Mouse (Mus musculus): ENCODE measurements around the gene Pde12. TPM values are rescaled to one million over a fixed set of nuclear protein-coding genes. Genes with fewer than 3 reads are reported as not detected.
A peak's percentile ranks its signal among the peaks of the same experiment; 100 is the strongest.

Gene Pde12
- total and polyA plus RNA-seq, 2 experiments from 2014 or later = 4.9 to 9.4 TPM

- peak overlapping the region; percentile 25; the same call in 1 of the 2 replicates for H3K27ac ChIP-seq (ENCODE audit: low read depth)
- H3K4me1 ChIP-seq (ENCODE audit: control insufficient read depth, insufficient read depth) = peaks cover 31% of the 10 kb centered on the region
- ATAC-seq (ENCODE audit: insufficient read depth, low read depth) (no peak), DNase-seq (ENCODE audit: low spot score) (no peak)
- H3K36me3 ChIP-seq (replicated peaks; ENCODE audit: control insufficient read depth, insufficient read depth, low read length) = peaks cover 13% of the 10 kb centered on the region
- H3K9me3 ChIP-seq (replicated peaks; ENCODE audit: control insufficient read depth, low read length) = no peaks in the 10 kb centered on the region
- no peak overlapping the region for H3K9ac ChIP-seq (replicated peaks; ENCODE audit: low read depth, low read length)
- no peaks in the 10 kb centered on the region for H3K27me3 ChIP-seq (ENCODE audit: control insufficient read depth, insufficient read depth, low read length)
- TF ChIP-seq CTCF (IDR thresholded peaks at IDR 0.05; ENCODE audit: low read depth) (no peak), EP300 (IDR thresholded peaks at IDR 0.05; ENCODE audit: low read depth) (no peak)
- H3K4me3 ChIP-seq (ENCODE audit: low read depth, low read length) = no peak overlapping the region
- no peak overlapping the region for H3K4me2 ChIP-seq (ENCODE audit: low read depth, low read length)
- WGBS = 25% methylated on average over 3 of the region's 3 CpGs
Observed at GRCm38 (mm10) chr14:26643006-26643624, 26.6 kb downstream of the Pde12 start.

- H3K27ac ChIP-seq (ENCODE audit: low read depth) = peak overlapping the region; percentile 96; the same call in 1 of the 2 replicates
- H3K4me1 ChIP-seq (ENCODE audit: control insufficient read depth, insufficient read depth) = peaks cover 32% of the 10 kb centered on the region
- WGBS = 18% methylated on average over 2 of the region's 2 CpGs
- no peak for DNase-seq (ENCODE audit: low spot score)
- H3K9ac ChIP-seq (replicated peaks; ENCODE audit: low read depth, low read length) = peak overlapping the region; percentile 99
- H3K9me3 ChIP-seq (replicated peaks; ENCODE audit: control insufficient read depth, low read length) = no peaks in the 10 kb centered on the region
- peak overlapping the region; percentile 96 for H3K4me3 ChIP-seq (ENCODE audit: low read depth, low read length)
- H3K36me3 ChIP-seq (replicated peaks; ENCODE audit: control insufficient read depth, insufficient read depth, low read length) = no peaks in the 10 kb centered on the region
- H3K27me3 ChIP-seq (ENCODE audit: control insufficient read depth, insufficient read depth, low read length) = no peaks in the 10 kb centered on the region
- no peak for ATAC-seq (ENCODE audit: insufficient read depth, low read depth)
- TF ChIP-seq EP300 (IDR thresholded peaks at IDR 0.05; ENCODE audit: low read depth) (no peak), CTCF (IDR thresholded peaks at IDR 0.05; ENCODE audit: low read depth) (peak; percentile 41)
- peak overlapping the region; percentile 85 for H3K4me2 ChIP-seq (ENCODE audit: low read depth, low read length)
Observed at GRCm38 (mm10) chr14:26639961-26640360, 29.7 kb downstream of the Pde12 start.

GRCm38 (mm10) chr14:26639251-26639650 lies 30.4 kb downstream of the Pde12 start:
- DNase-seq (ENCODE audit: low spot score) = no peak
- 2% methylated on average over 11 of the region's 11 CpGs for WGBS
- TF ChIP-seq CTCF (IDR thresholded peaks at IDR 0.05; ENCODE audit: low read depth) (no peak), EP300 (IDR thresholded peaks at IDR 0.05; ENCODE audit: low read depth) (no peak)
- H3K27me3 ChIP-seq (ENCODE audit: control insufficient read depth, insufficient read depth, low read length) = no peaks in the 10 kb centered on the region
- no peaks in the 10 kb centered on the region for H3K36me3 ChIP-seq (replicated peaks; ENCODE audit: control insufficient read depth, insufficient read depth, low read length)
- peak overlapping the region; percentile 96 for H3K4me3 ChIP-seq (ENCODE audit: low read depth, low read length)
- peak overlapping the region; percentile 96 for H3K27ac ChIP-seq (ENCODE audit: low read depth)
- peak overlapping the region; percentile 99 for H3K9ac ChIP-seq (replicated peaks; ENCODE audit: low read depth, low read length)
- H3K4me2 ChIP-seq (ENCODE audit: low read depth, low read length) = peak overlapping the region; percentile 85
- no peak for ATAC-seq (ENCODE audit: insufficient read depth, low read depth)
- peaks cover 30% of the 10 kb centered on the region for H3K4me1 ChIP-seq (ENCODE audit: control insufficient read depth, insufficient read depth)
- no peaks in the 10 kb centered on the region for H3K9me3 ChIP-seq (replicated peaks; ENCODE audit: control insufficient read depth, low read length)

- Histone ChIP-seq H3K27me3 (ENCODE audit: control insufficient read depth, insufficient read depth, low read length) (no peaks in the 10 kb centered on the region), H3K4me3 (ENCODE audit: low read depth, low read length) (peak overlapping the region; percentile 96), H3K9ac (replicated peaks; ENCODE audit: low read depth, low read length) (peak overlapping the region; percentile 99), H3K4me2 (ENCODE audit: low read depth, low read length) (peak overlapping the region; percentile 85), H3K9me3 (replicated peaks; ENCODE audit: control insufficient read depth, low read length) (no peaks in the 10 kb centered on the region), H3K36me3 (replicated peaks; ENCODE audit: control insufficient read depth, insufficient read depth, low read length) (no peaks in the 10 kb centered on the region), H3K4me1 (ENCODE audit: control insufficient read depth, insufficient read depth) (peaks cover 28% of the 10 kb centered on the region), H3K27ac (ENCODE audit: low read depth) (peak overlapping the region; percentile 96)
- under 1% methylated on average over 16 of the region's 16 CpGs for WGBS
- DNase-seq (ENCODE audit: low spot score) (peak; percentile 70), ATAC-seq (ENCODE audit: insufficient read depth, low read depth) (peak; percentile 34)
- TF ChIP-seq CTCF (IDR thresholded peaks at IDR 0.05; ENCODE audit: low read depth) (no peak), EP300 (IDR thresholded peaks at IDR 0.05; ENCODE audit: low read depth) (no peak)
Observed at GRCm38 (mm10) chr14:26638708-26639084, 31.0 kb downstream of the Pde12 start.

- DNase-seq (ENCODE audit: low spot score) (peak; percentile 99), ATAC-seq (ENCODE audit: insufficient read depth, low read depth) (peak; percentile 97)
- Histone ChIP-seq H3K9me3 (replicated peaks; ENCODE audit: control insufficient read depth, low read length) (no peaks in the 10 kb centered on the region), H3K27me3 (ENCODE audit: control insufficient read depth, insufficient read depth, low read length) (no peaks in the 10 kb centered on the region), H3K36me3 (replicated peaks; ENCODE audit: control insufficient read depth, insufficient read depth, low read length) (peaks cover under 1% of the 10 kb centered on the region; the same call in 1 of the 2 replicates), H3K4me1 (ENCODE audit: control insufficient read depth, insufficient read depth) (peaks cover 22% of the 10 kb centered on the region), H3K4me2 (ENCODE audit: low read depth, low read length) (peak within 1 kb of the TSS; percentile 85), H3K27ac (ENCODE audit: low read depth) (peak within 1 kb of the TSS; percentile 96), H3K4me3 (ENCODE audit: low read depth, low read length) (peak within 1 kb of the TSS; percentile 96), H3K9ac (replicated peaks; ENCODE audit: low read depth, low read length) (peak within 1 kb of the TSS; percentile 99)
- TF ChIP-seq CTCF (IDR thresholded peaks at IDR 0.05; ENCODE audit: low read depth) (no peak), EP300 (IDR thresholded peaks at IDR 0.05; ENCODE audit: low read depth) (peak; percentile 57)
- WGBS = under 1% methylated on average over 79 of the region's 83 CpGs
Observed at GRCm38 (mm10) chr14:26637851-26638707, 31.6 kb downstream of the Pde12 start, which contains the start of gene Arf4. Gene Arf4 (plus strand): TSS chr14:26638074.

All from heart, postnatal 0 days (tissue).